In the genomic region with DNA sequence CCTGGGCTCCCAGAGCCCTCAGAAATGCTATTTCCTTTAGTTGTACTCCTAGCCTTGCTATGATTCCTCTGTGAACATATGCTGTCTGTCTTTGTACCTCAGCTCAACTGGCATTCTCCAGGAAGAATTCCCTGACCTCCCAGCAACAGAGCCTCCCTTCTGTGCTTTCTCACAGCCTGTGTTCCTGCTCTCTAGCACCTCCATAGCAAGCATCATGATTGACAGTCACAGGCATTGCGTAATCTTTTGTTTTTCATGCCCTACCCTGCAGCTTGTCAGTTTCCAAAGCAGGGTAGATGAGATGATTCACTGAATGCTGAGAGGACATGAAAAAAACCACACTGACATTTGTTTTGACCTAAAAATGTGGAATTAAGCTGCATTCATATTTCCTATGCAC, we compare ENCODE assay signal across 12 mouse cellular contexts.
A peak's percentile ranks its signal among the peaks of the same experiment; 100 is the strongest.
DNase-seq lines count a peak whose midpoint lies in the region; ATAC-seq and TF ChIP-seq lines count a peak whose summit lies in the region.
"Had no signal": no experiment of that assay in that cellular context is flagged by ENCODE, and none has a peak within 500 bp of the region (broad histone marks: within the 10 kb centered on the region; RNA-seq: fewer than 3 reads in every experiment).

No protein-coding gene starts in this region.

- no peaks in the 10 kb centered on the region for H3K36me3 ChIP-seq in midbrain, embryonic 10.5 days
- H3K36me3 ChIP-seq in midbrain, embryonic 13.5 days, result no peaks in the 10 kb centered on the region
- no peaks in the 10 kb centered on the region for H3K36me3 ChIP-seq in hindbrain, postnatal 0 days (ENCODE audit: insufficient read depth, low read length)
- H3K36me3 ChIP-seq: heart, embryonic 12.5 days; stomach, embryonic 15.5 days had no signal

- ATAC-seq in midbrain, embryonic 13.5 days, result no peak
- peak; percentile 43; the same call in 1 of the 2 replicates for ATAC-seq in hindbrain, postnatal 0 days

- no peak overlapping the region for H3K9ac ChIP-seq in midbrain, embryonic 13.5 days (replicated peaks)
- no peak overlapping the region for H3K9ac ChIP-seq in hindbrain, postnatal 0 days (replicated peaks; ENCODE audit: low read length)
- H3K9ac ChIP-seq: heart, embryonic 12.5 days; stomach, embryonic 15.5 days had no signal

- H3K4me3 ChIP-seq in midbrain, embryonic 10.5 days, result no peak overlapping the region
- no peak overlapping the region for H3K4me3 ChIP-seq in midbrain, embryonic 13.5 days (replicated peaks)
- no peak overlapping the region for H3K4me3 ChIP-seq in hindbrain, postnatal 0 days (ENCODE audit: low read length)
- H3K4me3 ChIP-seq: heart, embryonic 12.5 days; stomach, embryonic 15.5 days had no signal

- peaks cover 26% of the 10 kb centered on the region for H3K4me1 ChIP-seq in midbrain, embryonic 10.5 days
- peaks cover 27% of the 10 kb centered on the region for H3K4me1 ChIP-seq in midbrain, embryonic 13.5 days (replicated peaks)
- peaks cover 3% of the 10 kb centered on the region; the same call in 1 of the 2 replicates for H3K4me1 ChIP-seq in hindbrain, postnatal 0 days (ENCODE audit: insufficient read depth, low read length)
- H3K4me1 ChIP-seq: stomach, embryonic 15.5 days had no signal

- 81% methylated on average over 1 of the region's 1 CpGs for WGBS in midbrain, embryonic 10.5 days
- 62% methylated on average over 1 of the region's 1 CpGs for WGBS in midbrain, embryonic 13.5 days
- 41% methylated on average over 1 of the region's 1 CpGs for WGBS in hindbrain, postnatal 0 days

- 0 out of 2 replicates have a peak, but pooled peaks have one; percentile 17 for TF ChIP-seq CTCF in hindbrain, postnatal 0 days (IDR thresholded peaks at IDR 0.05; ENCODE audit: low read depth)

- no peaks in the 10 kb centered on the region for H3K9me3 ChIP-seq in midbrain, embryonic 10.5 days (replicated peaks)
- H3K9me3 ChIP-seq in midbrain, embryonic 13.5 days, result no peaks in the 10 kb centered on the region
- H3K9me3 ChIP-seq in hindbrain, postnatal 0 days (ENCODE audit: low read length), result no peaks in the 10 kb centered on the region
- H3K9me3 ChIP-seq: heart, embryonic 12.5 days; stomach, embryonic 15.5 days had no signal

- peak; percentile 35 for DNase-seq in heart, adult 11 months
- DNase-seq in heart, adult 9 months (ENCODE audit: low spot score in 2 of 2), result no peak
- no peak for DNase-seq in midbrain, embryonic 10.5 days (ENCODE audit: low spot score)
- DNase-seq in Muller cell, postnatal 12 days (ENCODE audit: inconsistent ontology term), result peak; percentile 42
- DNase-seq in hindbrain, postnatal 0 days (ENCODE audit: low spot score), result no peak
- DNase-seq in cerebellum, adult 11 months, result no peak
- DNase-seq in ovary, adult 18-20 months (ENCODE audit: low spot score), result no peak
- DNase-seq: cerebellum, postnatal 25 days; spleen, adult 18-20 months had no signal

- no peak overlapping the region for H3K4me2 ChIP-seq in midbrain, embryonic 13.5 days (replicated peaks)
- H3K4me2 ChIP-seq in hindbrain, postnatal 0 days (ENCODE audit: low read depth, low read length), result no peak overlapping the region
- H3K4me2 ChIP-seq: heart, embryonic 12.5 days; stomach, embryonic 15.5 days had no signal

- peak overlapping the region; percentile 63; the same call in 1 of the 2 replicates for H3K27ac ChIP-seq in midbrain, embryonic 10.5 days (replicated peaks)
- no peak overlapping the region for H3K27ac ChIP-seq in midbrain, embryonic 13.5 days
- H3K27ac ChIP-seq in hindbrain, postnatal 0 days, result no peak overlapping the region
- H3K27ac ChIP-seq: stomach, embryonic 15.5 days had no signal

- no peaks in the 10 kb centered on the region for H3K27me3 ChIP-seq in midbrain, embryonic 10.5 days (ENCODE audit: low read depth, poor library complexity, severe bottlenecking)
- H3K27me3 ChIP-seq in midbrain, embryonic 13.5 days, result peaks cover 4% of the 10 kb centered on the region; the same call in 1 of the 2 replicates
- H3K27me3 ChIP-seq in hindbrain, postnatal 0 days (ENCODE audit: insufficient read depth, low read length), result no peaks in the 10 kb centered on the region
- H3K27me3 ChIP-seq: heart, embryonic 12.5 days; stomach, embryonic 15.5 days had no signal

Comparison
In these comparisons a context has a peak if more than half of its experiments do, and no peak if none do; other contexts are left out.
1. DNase-seq: peak in heart, adult 11 months (single experiment) and Muller cell, postnatal 12 days (single experiment); none in heart, adult 9 months (0 of 2), midbrain, embryonic 10.5 days (single experiment), hindbrain, postnatal 0 days (single experiment), cerebellum, adult 11 months (single experiment) and ovary, adult 18-20 months (single experiment).